Mouse (Mus musculus) 416B (cell line): ENCODE data around the gene Gm364.

Experiments used
- DNase-seq: peaks from one replicate; pipeline ENCODE4 v3.0.0; 2011; ENCODE audit warnings: low read depth

Gm364 gene

GRCm38 (mm10) chrX:57408769-57409168 is at the start of gene Gm364:
TSS of gene Gm364 (plus strand) at chrX:57409154.
- no peak for DNase-seq

- no peak for DNase-seq
These were observed 49.6 kb upstream of the Gm364 start for GRCm38 (mm10) chrX:57359316-57359715.

GRCm38 (mm10) chrX:57364891-57365569 is 43.9 kb upstream of the Gm364 start:
- no peak for DNase-seq

DNA sequence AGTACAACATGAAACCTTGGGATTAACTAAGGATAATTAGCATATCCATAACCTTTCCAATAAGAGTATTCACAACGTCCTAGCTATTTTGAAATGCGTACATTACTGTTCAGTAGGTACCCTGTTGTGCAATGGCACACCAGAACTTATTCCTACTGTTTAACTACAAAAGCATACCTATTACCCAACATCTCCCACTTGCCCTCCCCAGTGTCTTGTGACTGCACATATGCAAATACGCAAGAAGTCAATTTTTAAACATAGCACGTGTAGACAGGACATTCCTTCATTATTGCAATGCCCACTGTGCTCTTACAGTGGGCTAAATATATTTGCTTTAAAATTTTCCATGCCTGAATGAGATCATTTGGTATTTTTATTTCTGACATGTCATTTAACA is 36.0 kb upstream of the Gm364 start:
- peak; percentile 18 for DNase-seq

DNA sequence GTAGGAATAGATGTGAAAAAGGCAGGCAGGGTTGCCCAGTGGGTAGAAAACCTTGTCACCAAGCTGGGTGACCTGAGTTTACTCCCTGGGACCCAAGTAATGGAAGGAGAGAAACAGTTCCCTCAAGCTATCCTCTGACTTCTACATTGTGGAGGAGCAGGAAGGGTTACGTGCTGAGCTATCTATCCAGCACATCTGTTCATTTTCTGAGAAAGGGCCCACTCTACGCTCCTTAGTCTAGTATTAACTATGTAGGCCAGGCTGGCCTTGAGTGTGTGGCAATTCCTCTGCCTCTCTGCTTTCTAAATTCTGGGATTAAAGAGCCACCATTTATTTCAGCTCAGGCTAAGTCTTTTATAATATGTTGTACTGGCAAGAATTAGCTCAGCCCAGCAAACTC is 35.4 kb upstream of the Gm364 start:
- no peak for DNase-seq

DNA sequence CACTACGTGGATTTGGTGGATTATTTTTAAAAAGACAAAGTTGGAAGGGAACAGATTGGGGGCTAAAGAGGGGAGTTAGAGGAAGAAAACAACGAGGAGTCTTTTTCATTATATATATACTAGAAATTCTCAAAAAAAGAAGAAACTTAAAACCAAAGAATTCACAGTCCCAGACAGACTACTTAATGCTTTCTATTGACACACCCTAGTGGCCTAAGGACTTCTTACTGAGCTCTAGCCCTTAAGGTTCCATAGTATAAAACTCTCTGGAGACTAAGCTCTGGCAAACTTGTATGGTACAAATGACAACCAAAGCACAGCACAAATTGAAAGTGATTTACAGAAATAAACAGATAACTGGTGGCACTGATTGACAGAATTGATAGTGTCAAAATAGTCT is 34.9 kb upstream of the Gm364 start:
- no peak for DNase-seq

- peak; percentile 33 for DNase-seq
These were observed 31.9 kb upstream of the Gm364 start for GRCm38 (mm10) chrX:57377096-57377495.

DNA sequence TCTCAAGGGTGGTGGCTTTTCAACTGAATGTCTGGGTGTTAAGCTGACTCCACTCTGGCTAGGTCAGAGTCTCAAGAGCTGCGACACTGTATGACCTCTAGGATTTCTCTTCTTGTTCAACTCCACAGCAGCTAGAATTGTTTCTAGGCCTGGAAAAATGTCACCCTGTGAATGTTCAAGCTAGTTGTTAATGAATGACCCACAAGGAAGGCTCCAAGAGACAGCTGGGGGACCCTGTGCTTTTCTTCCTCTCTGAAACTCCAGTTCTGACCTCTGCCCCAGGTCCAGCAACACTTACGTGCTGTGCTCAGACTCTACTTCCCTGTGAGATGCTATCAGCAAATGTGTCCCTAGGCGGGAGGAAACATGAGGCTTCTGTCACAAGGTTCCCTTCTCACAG is 30.4 kb upstream of the Gm364 start:
- no peak for DNase-seq

- no peak for DNase-seq
These were observed 28.0 kb upstream of the Gm364 start for GRCm38 (mm10) chrX:57380915-57381314.

DNA sequence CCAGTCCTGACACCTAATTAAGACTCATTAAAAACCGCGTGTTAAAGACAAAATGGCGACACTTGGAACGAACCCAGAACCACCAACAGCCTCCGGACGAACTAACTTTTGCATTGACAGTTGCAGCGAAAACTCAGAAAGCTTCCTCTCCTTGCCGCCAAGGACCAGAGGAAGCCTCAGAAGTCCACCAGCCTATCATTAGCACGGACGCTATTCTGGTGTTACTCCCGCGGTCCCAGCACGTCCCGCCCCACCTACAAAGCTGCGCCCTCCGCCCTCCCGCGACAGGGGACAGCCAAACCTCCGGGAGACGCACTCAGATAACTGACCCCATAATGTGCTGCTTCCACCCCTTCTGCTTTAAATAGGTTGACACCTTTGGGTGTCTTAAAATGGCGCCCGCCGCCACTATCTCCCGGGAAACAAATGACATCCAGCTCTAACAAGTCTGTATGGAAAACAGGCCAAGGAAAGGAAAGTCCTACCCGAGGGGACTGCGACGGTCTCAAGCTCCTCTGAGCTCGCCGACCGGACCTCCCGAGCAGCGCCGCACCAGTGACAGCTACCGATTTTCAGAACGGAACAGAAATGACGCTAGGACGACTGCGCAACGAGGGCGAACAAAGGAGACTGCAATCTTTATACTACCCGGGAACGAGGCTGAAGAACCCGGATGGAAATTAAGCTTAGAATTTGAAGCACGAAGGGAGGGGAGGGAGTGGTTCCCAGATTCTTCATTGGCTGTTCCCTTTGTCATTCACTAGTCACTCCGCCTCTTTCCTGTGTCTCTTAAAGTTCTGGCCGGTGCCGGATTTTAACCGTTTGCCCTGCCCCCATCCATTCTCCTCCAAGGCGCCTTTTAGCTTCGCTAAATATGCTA is 16.3 kb upstream of the Gm364 start, which contains the start of gene Rbmx:
Rbmx (minus strand) TSS at position 670 of the 880 bp plus-strand sequence.
- peak; percentile 96 for DNase-seq

DNA sequence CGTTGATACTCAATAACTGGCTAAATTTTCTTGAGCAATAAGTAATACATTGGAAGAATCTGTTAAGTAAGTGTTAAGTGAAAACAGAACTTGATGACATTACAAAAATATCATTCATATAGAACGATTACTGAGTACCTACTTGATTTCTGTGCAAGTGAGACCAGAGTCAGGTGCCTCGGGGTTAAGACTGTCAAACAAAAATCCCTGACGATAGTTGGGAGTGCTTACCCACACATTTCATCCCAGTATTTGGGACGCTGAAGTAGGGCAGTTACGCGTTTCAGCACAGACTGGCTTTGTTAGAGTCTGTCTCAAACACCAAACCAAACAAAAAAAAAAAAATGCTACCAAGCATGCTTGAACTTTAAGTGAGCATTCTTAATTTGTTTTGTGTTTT is 15.5 kb upstream of the Gm364 start:
- no peak for DNase-seq

DNA sequence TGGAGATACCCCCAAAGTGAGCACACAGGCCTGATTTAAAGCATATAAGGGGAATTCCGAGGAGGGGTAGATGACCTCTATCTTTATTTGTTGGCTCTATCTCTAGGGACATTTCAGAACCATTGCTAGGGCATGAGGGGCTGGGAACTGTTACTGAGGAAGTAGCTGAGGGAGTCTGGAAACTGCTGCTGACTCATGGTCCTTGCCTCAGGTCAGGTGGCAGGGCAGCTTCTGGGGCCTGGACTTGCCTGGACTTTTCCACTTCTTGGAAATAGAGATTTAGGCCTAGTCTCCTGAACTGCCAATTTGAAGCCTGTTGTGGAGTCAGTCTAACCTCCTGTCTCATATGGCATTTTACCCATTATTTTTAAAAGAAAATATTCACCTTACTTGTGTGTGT is 7.6 kb upstream of the Gm364 start:
- peak; percentile 38 for DNase-seq

- DNase-seq = peak; percentile 55
These were observed 5.3 kb upstream of the Gm364 start for GRCm38 (mm10) chrX:57403651-57404050.

DNA sequence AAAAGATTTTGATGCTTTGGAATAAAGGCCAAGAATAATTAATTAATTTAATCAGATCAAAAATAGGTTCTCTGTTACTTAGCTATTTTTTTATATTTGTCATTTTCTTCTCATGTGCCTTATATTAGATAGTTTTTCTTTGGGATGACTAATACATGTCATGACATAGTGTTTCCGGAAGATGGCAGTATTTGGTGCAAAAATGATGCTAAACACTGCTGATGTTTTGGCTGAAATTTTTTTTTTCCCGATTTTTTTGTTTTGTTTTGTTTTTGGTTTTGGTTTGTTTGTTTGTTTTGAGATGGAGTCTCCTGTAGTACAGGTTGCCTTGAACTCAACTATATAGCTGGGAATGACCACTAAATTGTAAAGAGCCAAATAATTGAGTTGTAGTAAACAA is 22.7 kb downstream of the Gm364 start:
- peak; percentile 23 for DNase-seq

DNA sequence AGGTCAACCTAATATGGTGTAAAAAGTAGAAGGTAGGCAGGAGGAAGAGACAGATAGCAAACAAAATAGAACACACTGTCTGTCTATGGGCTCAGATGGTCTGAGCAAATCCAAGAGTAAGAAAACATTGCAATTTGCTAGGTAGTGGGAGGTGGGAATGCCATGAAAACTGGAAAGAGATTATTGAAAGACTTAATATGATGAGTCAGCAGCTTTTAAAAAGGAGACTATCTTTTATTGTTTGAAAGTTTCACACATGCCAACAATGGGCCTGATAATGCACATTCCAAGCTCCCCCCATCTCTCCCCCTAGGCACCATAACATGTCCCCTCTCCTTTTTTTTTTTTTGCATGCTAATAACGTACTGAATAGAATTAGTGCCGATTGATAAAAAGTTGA is 24.9 kb downstream of the Gm364 start:
- DNase-seq = no peak

DNA sequence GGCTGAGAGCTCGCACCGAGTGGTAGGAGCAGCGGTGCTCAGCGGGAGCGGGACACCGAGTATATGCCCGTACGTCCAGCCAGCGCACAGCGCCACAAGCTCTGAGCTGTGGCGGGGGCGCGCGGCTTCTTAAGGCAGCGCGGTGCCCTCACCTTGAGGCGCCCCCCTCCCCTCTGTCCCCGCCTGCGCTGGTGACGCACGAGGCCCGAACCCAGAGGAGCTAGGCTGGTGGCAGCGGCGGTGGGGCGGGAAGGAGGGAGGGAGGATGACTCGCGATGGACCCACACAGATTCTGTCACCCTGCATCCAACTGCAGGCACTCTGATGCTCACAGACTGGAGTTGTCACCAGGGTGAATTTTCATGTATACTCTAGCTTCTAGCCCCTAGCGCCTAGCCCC is 94.7 kb downstream of the Gm364 start, which contains the start of gene Gpr101:
Gpr101 (minus strand) TSS at position 124 of the 400 bp plus-strand sequence.
- DNase-seq = no peak

GRCm38 (mm10) chrX:57506247-57506646 is 97.3 kb downstream of the Gm364 start:
- DNase-seq = no peak

DNA sequence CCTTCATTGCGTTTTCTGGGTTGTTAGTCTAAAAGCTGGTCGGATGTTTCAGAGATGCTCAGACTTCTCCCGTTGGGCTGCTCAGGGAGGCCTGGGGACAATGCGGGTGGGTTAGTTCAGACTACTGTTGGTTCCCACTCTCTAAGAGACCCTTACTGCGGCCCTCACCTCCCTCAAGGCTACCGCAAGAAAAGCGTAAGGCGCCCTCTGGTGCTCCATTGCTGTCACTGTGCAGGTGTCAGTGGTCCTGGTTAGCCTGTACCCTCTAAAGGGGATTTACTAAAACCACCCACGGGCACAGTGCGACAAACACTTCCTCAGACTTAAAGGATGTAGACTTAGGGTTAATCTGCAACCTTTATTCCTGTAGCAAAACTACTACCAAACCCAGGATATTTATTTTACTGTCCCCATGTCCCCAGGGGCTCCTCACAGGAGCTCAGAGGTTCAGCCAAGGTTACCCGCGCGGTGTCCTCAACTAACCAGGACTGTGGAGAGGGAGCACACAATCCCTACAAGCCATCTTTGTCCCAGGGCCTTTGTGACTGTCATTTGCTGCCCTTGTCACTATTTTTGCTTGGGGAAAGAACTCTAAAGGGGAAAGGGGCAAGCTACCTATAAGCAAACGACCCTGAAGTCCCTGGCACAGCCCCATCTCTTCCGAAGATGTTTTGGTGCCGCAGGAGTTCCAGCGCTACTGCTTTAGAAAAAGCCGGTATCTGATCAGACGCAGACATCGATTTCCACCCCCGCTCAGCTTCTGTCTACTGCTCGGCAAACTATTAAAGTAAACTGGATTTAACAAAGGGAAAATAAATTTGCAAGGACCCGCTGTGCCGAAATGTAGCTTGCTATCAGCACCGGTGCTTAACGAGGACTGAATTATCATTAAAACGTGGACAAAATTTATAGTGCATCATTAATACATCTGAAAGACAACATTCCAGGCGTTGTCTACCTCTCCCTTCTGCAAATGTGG is 112.5 kb downstream of the Gm364 start:
- DNase-seq = no peak
